Mouse (Mus musculus): Measurements from ENCODE around the gene Dnah17. TPM values are rescaled to one million over a fixed set of nuclear protein-coding genes. Genes with fewer than 3 reads are reported as not detected.

Gene Dnah17
- total and polyA plus RNA-seq, 2 experiments from 2014 or later, result 0.16 TPM; not detected in 1

GRCm38 (mm10) chr11:118096736-118097135 lies 33.7 kb downstream of the Dnah17 start:
- Histone ChIP-seq H3K4me2 (ENCODE audit: low read depth, low read length) (no peak overlapping the region), H3K27ac (no peak overlapping the region)
- 59% methylated on average over 2 of the region's 2 CpGs for WGBS

GRCm38 (mm10) chr11:118095004-118095403 lies 35.4 kb downstream of the Dnah17 start:
- no peak for TF ChIP-seq CTCF (IDR thresholded peaks at IDR 0.05; ENCODE audit: low read depth)
- Histone ChIP-seq H3K36me3 (ENCODE audit: insufficient read depth, low read length) (no peaks in the 10 kb centered on the region), H3K4me3 (ENCODE audit: low read length) (no peak overlapping the region), H3K4me1 (ENCODE audit: insufficient read depth, low read length) (no peaks in the 10 kb centered on the region), H3K27me3 (ENCODE audit: insufficient read depth, low read length) (no peaks in the 10 kb centered on the region), H3K27ac (no peak overlapping the region), H3K9me3 (ENCODE audit: low read length) (no peaks in the 10 kb centered on the region), H3K4me2 (ENCODE audit: low read depth, low read length) (no peak overlapping the region), H3K9ac (replicated peaks; ENCODE audit: low read length) (no peak overlapping the region)
- DNase-seq (ENCODE audit: low spot score) (no peak), ATAC-seq (no peak)
- 93% methylated on average over 9 of the region's 9 CpGs for WGBS

More at GRCm38 (mm10) chr11:118096736-118097135, 33.7 kb downstream of the Dnah17 start:
- H3K36me3 ChIP-seq (ENCODE audit: insufficient read depth, low read length), result no peaks in the 10 kb centered on the region
- TF ChIP-seq CTCF (IDR thresholded peaks at IDR 0.05; ENCODE audit: low read depth), result no peak
- no peaks in the 10 kb centered on the region for H3K27me3 ChIP-seq (ENCODE audit: insufficient read depth, low read length)
- ATAC-seq, result no peak
- no peaks in the 10 kb centered on the region for H3K9me3 ChIP-seq (ENCODE audit: low read length)
- H3K4me3 ChIP-seq (ENCODE audit: low read length), result no peak overlapping the region
- H3K9ac ChIP-seq (replicated peaks; ENCODE audit: low read length), result no peak overlapping the region
- no peak for DNase-seq (ENCODE audit: low spot score)
- no peaks in the 10 kb centered on the region for H3K4me1 ChIP-seq (ENCODE audit: insufficient read depth, low read length)

GRCm38 (mm10) chr11:118091002-118091670 lies 39.3 kb downstream of the Dnah17 start:
- 86% methylated on average over 23 of the region's 23 CpGs for WGBS
- TF ChIP-seq CTCF (IDR thresholded peaks at IDR 0.05; ENCODE audit: low read depth), result peak; percentile 72
- Histone ChIP-seq H3K27ac (no peak overlapping the region), H3K4me2 (ENCODE audit: low read depth, low read length) (no peak overlapping the region), H3K27me3 (ENCODE audit: insufficient read depth, low read length) (no peaks in the 10 kb centered on the region), H3K4me1 (ENCODE audit: insufficient read depth, low read length) (no peaks in the 10 kb centered on the region), H3K9ac (replicated peaks; ENCODE audit: low read length) (no peak overlapping the region), H3K4me3 (ENCODE audit: low read length) (no peak overlapping the region), H3K36me3 (ENCODE audit: insufficient read depth, low read length) (no peaks in the 10 kb centered on the region), H3K9me3 (ENCODE audit: low read length) (no peaks in the 10 kb centered on the region)
- ATAC-seq (no peak), DNase-seq (ENCODE audit: low spot score) (no peak)

- no peak for DNase-seq (ENCODE audit: low spot score)
- Histone ChIP-seq H3K27ac (no peak overlapping the region), H3K4me2 (ENCODE audit: low read depth, low read length) (no peak overlapping the region), H3K36me3 (ENCODE audit: insufficient read depth, low read length) (no peaks in the 10 kb centered on the region), H3K9ac (replicated peaks; ENCODE audit: low read length) (no peak overlapping the region), H3K9me3 (ENCODE audit: low read length) (no peaks in the 10 kb centered on the region), H3K4me1 (ENCODE audit: insufficient read depth, low read length) (no peaks in the 10 kb centered on the region), H3K27me3 (ENCODE audit: insufficient read depth, low read length) (no peaks in the 10 kb centered on the region), H3K4me3 (ENCODE audit: low read length) (no peak overlapping the region)
- ATAC-seq, result no peak
- 77% methylated on average over 19 of the region's 19 CpGs for WGBS
- TF ChIP-seq CTCF (IDR thresholded peaks at IDR 0.05; ENCODE audit: low read depth), result no peak
Measured at GRCm38 (mm10) chr11:118088896-118089295, 41.5 kb downstream of the Dnah17 start.

- Histone ChIP-seq H3K4me3 (ENCODE audit: low read length) (no peak overlapping the region), H3K27ac (no peak overlapping the region), H3K9ac (replicated peaks; ENCODE audit: low read length) (no peak overlapping the region), H3K4me1 (ENCODE audit: insufficient read depth, low read length) (no peaks in the 10 kb centered on the region), H3K36me3 (ENCODE audit: insufficient read depth, low read length) (no peaks in the 10 kb centered on the region), H3K4me2 (ENCODE audit: low read depth, low read length) (no peak overlapping the region), H3K27me3 (ENCODE audit: insufficient read depth, low read length) (no peaks in the 10 kb centered on the region), H3K9me3 (ENCODE audit: low read length) (no peaks in the 10 kb centered on the region)
- DNase-seq (ENCODE audit: low spot score) (no peak), ATAC-seq (no peak)
- TF ChIP-seq CTCF (IDR thresholded peaks at IDR 0.05; ENCODE audit: low read depth), result no peak
- WGBS, result 76% methylated on average over 8 of the region's 8 CpGs
Measured at GRCm38 (mm10) chr11:118085961-118086360, 44.5 kb downstream of the Dnah17 start.

GRCm38 (mm10) chr11:118085176-118085575 lies 45.3 kb downstream of the Dnah17 start:
- Histone ChIP-seq H3K27me3 (ENCODE audit: insufficient read depth, low read length) (no peaks in the 10 kb centered on the region), H3K9me3 (ENCODE audit: low read length) (no peaks in the 10 kb centered on the region), H3K27ac (no peak overlapping the region), H3K4me3 (ENCODE audit: low read length) (no peak overlapping the region), H3K9ac (replicated peaks; ENCODE audit: low read length) (no peak overlapping the region), H3K4me1 (ENCODE audit: insufficient read depth, low read length) (no peaks in the 10 kb centered on the region), H3K4me2 (ENCODE audit: low read depth, low read length) (no peak overlapping the region), H3K36me3 (ENCODE audit: insufficient read depth, low read length) (no peaks in the 10 kb centered on the region)
- 74% methylated on average over 4 of the region's 4 CpGs for WGBS
- ATAC-seq, result no peak
- DNase-seq (ENCODE audit: low spot score), result no peak
- TF ChIP-seq CTCF (IDR thresholded peaks at IDR 0.05; ENCODE audit: low read depth), result no peak

- Histone ChIP-seq H3K9me3 (ENCODE audit: low read length) (no peaks in the 10 kb centered on the region), H3K4me1 (ENCODE audit: insufficient read depth, low read length) (no peaks in the 10 kb centered on the region), H3K36me3 (ENCODE audit: insufficient read depth, low read length) (no peaks in the 10 kb centered on the region), H3K27ac (no peak overlapping the region), H3K9ac (replicated peaks; ENCODE audit: low read length) (no peak overlapping the region), H3K27me3 (ENCODE audit: insufficient read depth, low read length) (no peaks in the 10 kb centered on the region), H3K4me2 (ENCODE audit: low read depth, low read length) (no peak overlapping the region), H3K4me3 (ENCODE audit: low read length) (no peak overlapping the region)
- no peak for TF ChIP-seq CTCF (IDR thresholded peaks at IDR 0.05; ENCODE audit: low read depth)
- DNase-seq (ENCODE audit: low spot score) (no peak), ATAC-seq (no peak)
- 82% methylated on average over 3 of the region's 3 CpGs for WGBS
Measured at GRCm38 (mm10) chr11:118084266-118084665, 46.2 kb downstream of the Dnah17 start.

Data from hindbrain, postnatal 0 days (tissue).